Mouse (Mus musculus) right cerebral cortex, postnatal 36 days (tissue): ENCODE results near the gene Tmem170.

Source experiments
- DNase-seq, 2 experiments: peaks; one replicate each; pipeline ENCODE4 v3.0.0; 2022; ENCODE audit warnings: low spot score in 2 of 2, mixed read lengths in 1 of 2

Gene Tmem170

GRCm38 (mm10) chr8:111813818-111814217 lies 62.7 kb downstream of the Tmem170 start:
- DNase-seq = no peak
